Mouse (Mus musculus) thymus, adult 2 months (tissue): ENCODE measurements around the gene Sntg2.

Experiments
- CTCF ChIP-seq: fragments of 200-500 bp; IDR thresholded peaks from 2 replicates; pipeline ENCODE4 v1.5.1; 2012; ENCODE audit warnings: mild to moderate bottlenecking, control low read depth, low read length, moderate library complexity, borderline replicate concordance; ENCODE audit not compliant: control insufficient read depth, poor library complexity, insufficient read depth; ENCODE audit errors: extremely low read depth
- POLR2A ChIP-seq: fragments of 200-500 bp; IDR thresholded peaks from 2 replicates; pipeline ENCODE4 v1.6.1; 2012; ENCODE audit warnings: mild to moderate bottlenecking, low read length, control low read depth, moderate library complexity; ENCODE audit not compliant: control insufficient read depth, poor library complexity, insufficient read depth; ENCODE audit errors: extremely low read depth

GRCm38 (mm10) chr12:30246286-30246945, 126.8 kb downstream of the Sntg2 start:
- TF ChIP-seq CTCF (no peak), POLR2A (no peak)
